Mouse (Mus musculus) stomach, postnatal 0 days (tissue): ENCODE results near the gene Ccr1.

Experiments
- CTCF ChIP-seq: IDR thresholded peaks from 2 replicates; pipeline ENCODE4 v1.5.1; 2016; ENCODE audit warnings: antibody characterized with exemption, low read depth, mild to moderate bottlenecking, moderate library complexity
- EP300 ChIP-seq: optimal IDR thresholded peaks from 2 replicates; pipeline ENCODE3; 2016; ENCODE audit warnings: antibody characterized with exemption

- TF ChIP-seq CTCF = no peak
- no peak for TF ChIP-seq EP300
Observed at GRCm38 (mm10) chr9:123951176-123951575, 17.3 kb downstream of the Ccr1 start.
